Mouse (Mus musculus) cerebellum, adult 2 months (tissue): ENCODE results near the gene Ddx46.

Experiments
- CTCF ChIP-seq: fragments of 200-500 bp; IDR thresholded peaks from 2 replicates; pipeline ENCODE4 v1.5.1; 2011; ENCODE audit warnings: low read depth, mild to moderate bottlenecking, control low read depth, low read length, moderate library complexity, borderline replicate concordance; ENCODE audit not compliant: insufficient read depth
- POLR2A ChIP-seq: fragments of 200-500 bp; IDR thresholded peaks from 2 replicates; pipeline ENCODE4 v1.6.1; 2011; ENCODE audit warnings: low read length, control low read depth, borderline replicate concordance; ENCODE audit not compliant: insufficient read depth

DNA sequence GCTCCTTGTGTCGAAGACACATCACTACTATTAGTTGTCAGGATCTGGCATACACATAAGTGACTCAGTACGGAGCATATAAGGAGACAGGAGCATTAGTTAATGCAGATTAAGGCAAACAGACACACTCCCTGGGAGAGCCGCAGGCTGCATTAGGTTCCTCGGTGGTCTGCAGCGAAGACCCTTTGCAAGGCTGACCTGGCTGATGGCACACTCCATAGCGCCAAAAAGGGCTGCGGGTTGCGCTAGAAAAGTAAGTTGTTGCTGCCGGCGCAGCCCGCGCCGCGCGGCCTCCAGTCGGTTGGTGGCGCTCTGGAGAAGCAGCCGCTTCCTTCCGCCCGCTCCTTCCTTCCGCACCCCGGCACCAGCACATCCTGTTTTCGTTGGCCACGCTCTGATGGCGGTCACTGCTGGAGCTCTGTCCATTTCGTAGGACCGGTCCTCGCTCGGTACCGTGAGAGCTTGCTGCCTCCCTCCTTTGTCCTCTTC lies at the start of gene Ddx46:
- TF ChIP-seq CTCF (peak; percentile 79), POLR2A (peak; percentile 95)
